Mouse (Mus musculus) splenic B cell, adult 2 months (primary cell): ENCODE data around the gene Fam110a.
"Not testable (repeated sequence)": the region's sequence is repeated elsewhere in the genome, so short reads cannot be mapped to it uniquely, and the experiment has no call there.

Experiments used
- DNase-seq: peaks from one replicate; pipeline ENCODE4 v3.0.0-alpha.2; 2011; ENCODE audit warnings: low read depth, low spot score
- H3K27me3 ChIP-seq: 2 replicates; pipeline ENCODE4 v1.6.1; 2012; ENCODE audit warnings: mild to moderate bottlenecking, low read length, moderate library complexity, mixed read lengths; ENCODE audit not compliant: control insufficient read depth, poor library complexity, insufficient read depth, severe bottlenecking
- H3K36me3 ChIP-seq: 2 replicates; pipeline ENCODE4 v1.6.1; 2012; ENCODE audit warnings: mild to moderate bottlenecking, low read length, moderate library complexity, mixed read lengths; ENCODE audit not compliant: control insufficient read depth, poor library complexity, insufficient read depth, severe bottlenecking

Gene Fam110a

DNA sequence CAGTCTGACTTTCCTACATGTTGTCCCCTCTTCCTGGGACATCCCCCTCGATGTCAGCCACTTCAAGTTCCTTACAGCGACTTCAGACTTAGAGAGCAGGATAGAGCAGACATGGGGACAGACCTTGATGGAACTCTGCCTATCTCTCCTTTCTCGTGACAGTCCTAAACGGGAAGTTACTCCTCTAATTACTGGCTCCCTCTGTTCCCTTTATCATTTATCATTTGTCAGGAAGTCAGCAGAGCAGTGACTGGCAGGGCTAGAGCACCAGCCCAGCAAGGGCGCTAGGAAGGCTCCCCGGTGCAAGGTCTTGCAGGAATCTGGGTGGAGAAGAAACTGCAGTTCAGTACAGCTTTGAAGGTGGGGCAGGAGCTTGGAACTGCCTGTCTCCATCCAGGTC lies 22.5 kb upstream of the Fam110a start:
- DNase-seq, result no peak
- Histone ChIP-seq H3K27me3 (no peaks in the 10 kb centered on the region), H3K36me3 (no peaks in the 10 kb centered on the region)

DNA sequence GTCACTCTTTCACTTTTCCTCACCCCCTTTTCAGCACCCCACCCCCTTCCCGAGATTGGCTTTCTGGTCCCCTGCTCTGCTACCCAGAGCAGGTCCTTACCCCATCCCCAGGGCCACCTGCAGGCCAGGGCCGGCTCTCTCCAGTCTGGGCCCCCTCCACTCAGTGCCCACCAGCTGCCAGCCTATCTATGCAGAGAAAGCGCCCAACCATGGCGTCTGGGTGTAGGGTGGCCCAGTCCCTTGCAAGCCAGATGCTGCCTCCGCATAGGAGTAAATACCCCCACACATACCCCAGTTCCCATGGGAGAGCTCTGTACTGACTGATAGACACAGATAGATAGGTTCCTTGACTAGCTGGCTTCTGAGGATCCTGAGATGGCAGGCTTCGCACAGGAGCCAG lies 20.7 kb upstream of the Fam110a start:
- no peaks in the 10 kb centered on the region for H3K36me3 ChIP-seq
- no peaks in the 10 kb centered on the region for H3K27me3 ChIP-seq
- no peak for DNase-seq

DNA sequence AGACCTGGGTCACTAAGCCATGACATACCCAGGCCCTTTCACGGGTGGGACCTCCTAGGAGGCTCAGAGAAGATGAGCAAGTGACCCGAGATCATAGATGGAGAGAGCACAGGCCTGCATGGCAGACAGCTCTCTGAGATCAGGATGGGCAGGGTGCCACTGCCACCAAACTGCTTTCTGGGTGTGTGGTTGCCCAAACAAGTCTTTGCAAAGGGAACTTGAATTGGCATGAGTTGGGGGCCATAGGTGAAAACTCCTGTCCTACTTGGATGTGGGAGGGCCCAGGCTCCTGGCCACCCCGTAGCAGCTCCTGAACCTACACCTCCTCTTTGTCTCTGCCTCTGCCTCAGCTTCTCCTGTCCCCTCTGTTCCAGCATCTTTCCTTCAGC lies 20.3 kb upstream of the Fam110a start:
- no peak for DNase-seq
- no peaks in the 10 kb centered on the region for H3K27me3 ChIP-seq
- no peaks in the 10 kb centered on the region for H3K36me3 ChIP-seq

DNA sequence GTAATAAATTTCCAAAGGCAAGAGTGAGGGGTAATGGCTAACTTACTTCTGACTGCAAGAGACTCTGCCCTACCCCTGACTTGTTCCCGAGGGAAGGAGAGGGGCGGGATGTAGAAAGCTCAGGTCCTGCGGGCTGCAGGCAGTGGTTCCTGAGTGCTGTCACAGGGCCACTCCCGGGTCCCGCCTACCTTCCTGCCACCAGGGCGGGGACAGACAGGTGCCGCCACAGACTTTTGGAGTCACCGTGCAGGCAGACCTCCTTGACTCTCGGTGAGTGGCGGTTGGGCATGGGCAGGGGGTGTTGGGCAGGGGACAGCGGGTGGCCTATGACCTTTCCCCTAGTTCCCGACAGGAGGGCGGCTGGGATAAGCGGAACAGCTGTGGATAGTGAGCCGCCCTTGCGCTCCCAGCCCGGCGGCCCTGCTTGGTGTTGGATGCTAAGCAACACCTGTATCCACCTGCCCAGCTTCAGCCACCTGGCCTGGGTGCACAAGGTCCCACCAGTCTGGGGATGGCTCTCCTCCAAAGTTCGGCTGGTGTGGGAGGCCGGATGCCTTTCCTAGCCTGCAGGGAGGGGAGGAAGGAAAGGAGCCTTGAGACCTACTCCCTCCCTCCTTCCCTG lies 19.8 kb upstream of the Fam110a start:
- Histone ChIP-seq H3K27me3 (no peaks in the 10 kb centered on the region), H3K36me3 (no peaks in the 10 kb centered on the region)
- no peak for DNase-seq

DNA sequence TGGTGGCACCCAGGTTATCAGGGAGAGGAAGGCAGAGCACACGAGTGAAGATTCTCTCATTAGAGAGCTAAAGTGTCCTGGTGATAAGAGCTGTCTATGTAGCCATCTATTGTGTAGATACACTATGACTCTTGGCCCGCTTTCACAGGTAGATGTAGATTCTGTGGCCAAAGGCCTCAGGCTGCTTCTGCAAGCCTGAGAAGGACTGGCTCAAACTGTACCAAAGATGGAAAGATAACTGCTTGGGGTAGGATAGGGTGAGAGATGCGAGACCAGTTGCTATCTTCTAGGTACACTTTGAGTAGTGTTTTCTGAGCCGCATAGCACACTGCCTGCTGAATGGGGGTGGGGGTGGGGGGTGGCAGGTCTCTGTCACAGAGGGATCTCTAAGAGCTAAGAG lies 18.9 kb upstream of the Fam110a start:
- H3K36me3 ChIP-seq, result no peaks in the 10 kb centered on the region
- no peak for DNase-seq
- H3K27me3 ChIP-seq, result no peaks in the 10 kb centered on the region

DNA sequence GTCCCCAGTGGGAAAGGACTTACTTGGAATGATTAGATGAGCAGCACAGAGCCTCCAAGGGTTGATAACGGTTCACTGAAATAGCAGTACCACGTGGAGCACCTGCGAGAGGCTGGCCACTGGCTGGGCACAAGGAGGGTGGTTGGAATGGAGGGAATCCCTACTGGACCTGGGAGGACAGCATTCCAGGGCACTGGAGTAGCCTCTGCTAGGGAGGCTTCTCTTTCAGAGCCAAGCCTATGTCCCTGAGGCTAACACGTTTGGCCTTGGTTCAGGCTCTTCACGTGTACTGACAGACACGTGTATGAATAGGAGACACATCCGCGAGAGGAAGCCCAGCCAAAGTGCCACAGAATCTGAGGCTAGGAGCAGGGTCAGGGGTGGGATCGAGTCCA lies 18.5 kb upstream of the Fam110a start:
- DNase-seq, result no peak
- Histone ChIP-seq H3K36me3 (no peaks in the 10 kb centered on the region), H3K27me3 (no peaks in the 10 kb centered on the region)

DNA sequence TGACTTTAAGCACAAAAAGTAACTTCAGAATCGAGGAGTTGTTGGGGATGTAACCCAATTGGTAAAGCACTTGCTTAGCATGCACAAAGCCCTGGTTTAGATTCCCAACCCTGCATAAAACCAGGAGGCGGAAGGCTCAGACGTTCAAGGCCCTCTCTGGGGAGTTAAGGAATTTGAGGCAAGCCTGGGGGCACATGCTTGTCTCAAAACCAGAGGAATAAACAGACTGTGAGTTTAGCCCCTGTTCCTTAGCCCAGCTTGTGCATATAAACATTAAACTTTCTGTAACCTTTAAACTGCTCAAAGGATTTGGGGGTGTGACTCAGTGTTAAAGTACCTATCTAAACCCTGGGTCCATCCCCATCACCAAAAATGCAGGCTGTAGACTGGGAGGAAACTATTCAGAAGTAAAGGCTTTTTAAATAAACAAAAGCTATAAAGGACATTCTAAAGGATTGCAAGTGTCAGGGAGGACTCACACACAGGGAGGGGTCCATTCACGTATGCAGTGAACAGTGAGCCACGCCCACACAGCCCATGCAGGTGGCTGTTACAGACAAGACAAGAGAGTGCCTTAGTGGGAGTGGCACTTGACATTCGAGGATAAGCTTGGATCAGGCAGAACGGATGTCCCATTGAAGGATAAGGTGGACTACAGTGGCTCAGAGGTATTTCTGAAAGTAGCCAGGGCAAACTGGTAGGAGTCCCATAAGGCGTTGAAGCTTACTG lies 17.9 kb upstream of the Fam110a start:
- no peak for DNase-seq
- Histone ChIP-seq H3K36me3 (no peaks in the 10 kb centered on the region), H3K27me3 (no peaks in the 10 kb centered on the region)

DNA sequence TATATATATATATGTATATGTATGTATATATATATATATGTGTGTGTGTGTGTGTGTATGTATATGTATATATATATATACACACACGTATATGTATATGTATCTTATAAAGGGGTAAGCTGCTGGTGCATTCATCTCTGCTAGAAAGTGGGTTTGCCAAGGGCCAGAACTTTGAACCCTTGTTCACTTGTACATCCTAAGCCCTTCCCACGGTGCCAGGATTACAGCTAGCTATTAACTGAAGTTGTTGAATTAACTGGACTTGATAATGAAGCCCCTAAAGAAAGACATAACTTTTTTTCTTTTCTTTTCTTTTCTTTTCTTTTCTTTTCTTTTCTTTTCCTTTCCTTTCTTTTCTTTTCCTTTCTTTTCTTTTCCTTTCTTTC lies 17.2 kb upstream of the Fam110a start:
- DNase-seq, H3K27me3 ChIP-seq, H3K36me3 ChIP-seq: not testable (repeated sequence)

DNA sequence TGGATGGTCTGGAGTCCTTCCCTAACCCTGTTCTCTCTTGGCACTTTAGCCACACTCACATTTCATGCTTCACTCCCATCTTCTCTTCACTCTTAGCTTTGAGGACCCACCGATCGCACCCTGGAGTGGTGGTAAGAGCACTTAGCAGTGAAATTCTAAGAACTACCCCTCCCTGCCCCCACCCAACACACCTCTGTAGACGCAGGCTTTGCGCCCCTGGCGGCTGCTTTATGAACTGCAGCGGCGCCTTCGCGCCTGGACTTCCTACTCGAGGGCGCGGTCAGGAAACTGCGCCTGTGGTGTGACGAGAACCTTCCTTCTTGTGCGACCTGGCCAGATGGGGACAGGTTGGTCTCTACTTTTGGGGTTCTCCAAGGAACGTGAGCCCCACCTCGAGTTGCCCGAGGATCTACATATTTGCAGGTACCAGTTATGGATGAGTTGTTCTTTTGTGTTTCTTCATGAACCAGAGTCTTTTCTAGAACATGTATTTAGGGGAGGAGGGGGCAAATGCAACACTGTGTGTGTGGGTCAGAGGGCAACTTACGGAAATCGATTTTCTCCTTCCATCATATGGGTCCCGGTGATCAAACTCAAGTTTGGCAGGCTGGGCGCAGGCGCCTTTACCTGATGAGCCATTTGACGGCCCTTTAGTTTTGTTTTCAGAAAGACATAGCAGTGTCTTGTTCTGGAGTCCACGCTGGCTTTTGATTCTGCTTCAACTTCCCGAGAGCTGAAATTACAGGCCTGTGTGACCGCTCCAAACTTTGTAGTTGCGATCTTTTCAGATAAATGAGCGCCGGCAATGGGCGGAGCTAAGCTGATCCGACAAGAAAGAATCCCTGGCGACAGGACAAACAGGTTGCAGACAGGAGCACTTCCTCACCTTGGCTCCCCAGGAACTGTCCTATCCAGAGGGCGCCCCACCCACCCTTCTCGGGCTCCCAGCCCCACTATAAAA lies 16.5 kb upstream of the Fam110a start, which contains the start of gene Slc52a3:
Gene Slc52a3 (plus strand): TSS at position 283 of the 961 bp plus-strand sequence.
- Histone ChIP-seq H3K36me3 (no peaks in the 10 kb centered on the region), H3K27me3 (no peaks in the 10 kb centered on the region)
- peak; percentile 92 for DNase-seq

DNA sequence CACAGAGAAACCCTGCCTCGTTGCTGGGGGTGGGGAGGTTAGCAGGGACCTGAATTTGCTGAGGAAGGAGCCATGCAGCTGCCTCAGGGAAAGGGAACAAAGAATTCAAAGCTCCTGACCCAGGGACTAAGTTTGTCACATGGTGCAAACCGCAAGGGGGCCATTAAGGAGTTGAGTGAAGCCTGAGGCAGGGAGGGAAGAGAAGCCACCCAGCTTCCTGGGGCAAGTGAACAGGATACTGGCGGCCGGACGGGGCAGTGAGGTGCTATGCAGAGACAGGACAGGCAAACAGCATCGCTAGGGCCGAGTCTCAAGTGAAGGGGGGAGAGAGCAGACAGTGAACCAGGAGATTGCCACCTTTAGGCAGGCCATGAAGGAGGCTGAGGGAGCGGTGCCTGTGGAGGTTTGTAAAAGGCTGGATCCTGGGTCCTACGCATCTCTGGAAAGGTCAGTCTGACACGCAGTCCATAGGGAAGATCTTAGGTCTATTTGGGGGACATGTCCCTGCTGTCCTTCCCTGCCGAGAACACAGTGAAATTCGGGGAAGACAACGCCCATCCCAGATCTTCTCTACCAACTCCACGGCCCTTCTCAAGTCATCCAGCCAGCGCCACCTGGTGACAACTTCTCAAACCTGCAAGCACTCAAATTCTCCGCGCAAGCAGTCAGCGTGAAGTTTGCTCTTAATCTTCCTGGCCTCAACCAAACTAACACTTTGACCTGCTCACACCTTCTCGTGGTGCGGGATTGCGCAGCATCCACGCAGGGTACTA lies 14.5 kb upstream of the Fam110a start:
- peak; percentile 85 for DNase-seq
- Histone ChIP-seq H3K27me3 (no peaks in the 10 kb centered on the region), H3K36me3 (no peaks in the 10 kb centered on the region)

DNA sequence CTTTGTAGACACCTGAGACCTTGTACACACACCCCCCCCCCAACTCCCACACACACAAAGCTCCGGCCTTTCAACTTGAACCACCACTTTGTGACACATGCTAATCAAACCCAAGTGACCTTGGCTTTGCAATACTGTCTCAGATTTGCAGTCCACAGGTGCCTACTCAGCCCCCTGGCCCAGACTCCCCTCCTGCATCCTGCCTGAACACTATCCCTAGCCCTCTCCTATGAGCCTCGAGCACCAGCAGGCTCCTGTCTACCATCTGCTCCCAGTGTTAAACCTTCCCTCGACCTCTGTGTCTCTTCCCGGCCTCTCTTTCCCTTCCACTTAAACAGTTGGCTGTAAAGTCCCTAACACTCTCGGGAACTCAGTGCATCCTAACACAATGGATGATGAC lies 11.4 kb upstream of the Fam110a start:
- Histone ChIP-seq H3K36me3 (no peaks in the 10 kb centered on the region), H3K27me3 (no peaks in the 10 kb centered on the region)
- DNase-seq, result no peak

DNA sequence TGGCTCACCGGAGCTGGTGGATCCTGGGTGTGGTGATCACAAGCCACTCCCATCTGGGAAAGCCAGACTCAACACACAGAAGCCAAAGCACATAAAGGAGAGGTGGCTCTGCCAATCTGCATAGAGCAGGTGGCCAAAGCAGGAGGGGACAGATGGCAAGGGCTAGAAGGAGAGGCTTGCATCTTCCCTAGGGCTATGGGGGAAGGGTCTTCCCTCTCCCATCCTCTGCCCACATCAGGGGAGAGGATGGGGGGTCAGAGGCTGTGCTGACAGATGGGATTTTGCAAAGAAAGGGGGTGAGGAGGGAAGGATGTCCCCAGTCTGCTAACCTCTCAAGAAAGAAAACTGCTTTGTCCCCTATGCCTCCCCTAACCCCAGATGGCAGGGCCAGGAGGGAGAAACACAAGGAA lies 11.0 kb upstream of the Fam110a start:
- no peaks in the 10 kb centered on the region for H3K27me3 ChIP-seq
- no peaks in the 10 kb centered on the region for H3K36me3 ChIP-seq
- DNase-seq, result no peak

DNA sequence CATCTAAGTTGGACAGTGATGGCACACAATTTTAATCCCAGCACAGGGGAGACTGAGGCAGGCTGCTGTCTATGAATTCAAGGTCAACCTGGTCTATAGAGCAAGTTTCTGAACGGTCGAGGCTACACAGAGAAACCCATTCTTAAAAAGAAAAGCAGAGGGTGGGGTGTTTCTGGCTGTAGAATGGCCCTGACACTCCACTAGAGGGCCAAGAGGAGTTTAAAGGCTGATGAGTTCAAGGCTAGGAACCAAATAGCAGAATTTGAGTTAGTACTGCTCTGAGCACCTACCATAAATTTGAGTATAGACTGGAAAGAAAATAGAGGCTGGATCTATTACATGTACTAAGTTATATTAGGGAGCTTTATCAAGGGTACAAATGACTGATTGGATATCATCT lies 9.0 kb upstream of the Fam110a start:
- Histone ChIP-seq H3K36me3 (no peaks in the 10 kb centered on the region), H3K27me3 (no peaks in the 10 kb centered on the region)
- no peak for DNase-seq

DNA sequence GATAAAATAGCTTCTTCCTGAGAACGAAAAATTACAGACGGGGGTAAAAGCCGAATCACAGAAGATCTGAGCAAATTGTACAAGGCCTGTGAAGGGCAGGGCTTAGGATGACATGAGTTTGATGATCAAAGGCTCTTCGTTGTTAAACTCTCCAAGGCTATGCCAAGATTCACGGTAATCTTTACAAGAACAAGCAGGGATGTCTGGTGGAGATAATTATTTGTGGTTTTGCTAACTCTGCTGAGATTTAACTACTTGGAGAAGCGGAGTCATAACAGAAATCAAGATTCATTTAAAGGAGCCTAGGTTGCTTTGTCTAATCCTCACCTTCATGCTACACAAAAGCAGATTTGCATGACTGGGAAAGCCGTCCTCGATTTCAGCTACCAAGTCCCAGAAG lies 6.9 kb upstream of the Fam110a start:
- DNase-seq, result no peak

More for the DNA sequence above, 6.9 kb upstream of the Fam110a start:
- Histone ChIP-seq H3K27me3 (no peaks in the 10 kb centered on the region), H3K36me3 (no peaks in the 10 kb centered on the region)
